Mouse (Mus musculus): Measurements from ENCODE around the gene Nlrp3.

DNA sequence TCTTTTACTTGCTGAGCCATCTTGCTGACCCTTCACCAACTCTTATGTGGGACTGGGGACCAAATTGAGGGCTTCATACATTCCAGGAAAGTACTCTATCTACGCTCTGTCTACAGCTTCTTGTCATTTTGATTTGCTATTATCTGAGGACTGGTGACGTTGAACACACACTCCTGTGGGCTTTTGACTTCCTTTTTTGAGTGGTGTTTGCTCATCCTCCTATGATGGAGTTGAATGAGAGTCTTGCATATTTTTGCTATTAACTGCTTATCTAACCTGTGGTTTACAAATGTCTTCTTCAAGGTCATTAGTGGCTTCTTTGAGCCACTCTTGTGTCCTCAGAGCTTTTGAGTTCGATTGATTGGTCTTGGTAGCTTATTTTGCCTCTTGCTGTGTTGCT, 1.2 kb upstream of the Nlrp3 start:
- no peak for TF ChIP-seq POLR2A (IDR thresholded peaks at IDR 0.05; ENCODE audit: low read depth, low read length)
- no peak for TF ChIP-seq CTCF (conservative IDR thresholded peaks at IDR 0.05; ENCODE audit: insufficient read depth, insufficient read length, low read depth, low read length)

All from kidney, adult 2 months (tissue).